Mouse (Mus musculus) stomach, postnatal 0 days (tissue): ENCODE data around the gene Alpk1.

Source experiments
- CTCF ChIP-seq: IDR thresholded peaks from 2 replicates; pipeline ENCODE4 v1.5.1; 2016; ENCODE audit warnings: antibody characterized with exemption, low read depth, mild to moderate bottlenecking, moderate library complexity
- EP300 ChIP-seq: optimal IDR thresholded peaks from 2 replicates; pipeline ENCODE3; 2016; ENCODE audit warnings: antibody characterized with exemption

DNA sequence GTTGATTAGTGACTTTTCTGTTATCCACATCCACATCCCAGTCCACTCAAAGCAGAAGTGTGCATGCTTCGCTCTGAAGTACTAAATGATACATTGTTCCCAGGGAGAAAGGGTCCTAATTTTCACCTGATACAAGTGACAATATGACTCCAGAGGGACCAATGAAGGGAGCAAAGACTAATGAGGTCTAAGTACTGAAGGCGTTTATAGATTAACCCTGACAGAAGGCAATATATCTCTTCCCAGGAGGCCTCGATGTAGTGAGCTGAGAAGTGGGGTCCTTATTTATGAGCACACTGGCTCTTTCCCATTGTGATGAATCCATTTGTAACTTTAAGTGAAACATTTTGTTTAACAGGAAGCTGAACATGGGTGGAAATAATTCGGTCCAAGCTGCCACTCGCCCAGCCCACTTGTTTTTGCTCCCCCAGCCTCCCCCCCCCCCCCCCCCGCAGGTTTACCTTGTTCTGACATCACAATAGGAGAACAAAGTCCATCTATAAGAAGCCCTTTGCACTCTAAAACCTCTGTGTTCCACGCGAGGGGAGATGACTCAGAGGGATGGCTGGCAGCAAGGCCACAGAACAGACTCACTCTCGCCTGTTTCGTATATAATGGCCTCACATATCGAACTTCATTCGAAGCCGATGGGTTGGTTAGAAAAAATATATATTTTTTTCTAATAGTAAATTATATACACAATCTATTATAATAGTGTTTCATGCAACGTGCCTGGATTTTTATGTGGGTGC, 36.5 kb downstream of the Alpk1 start:
- TF ChIP-seq CTCF (no peak), EP300 (no peak)
